Mouse (Mus musculus) hindbrain, embryonic 16.5 days (tissue): ENCODE data around the gene Prpsap2. TPM values are rescaled to one million over a fixed set of nuclear protein-coding genes. Genes with fewer than 3 reads are reported as not detected.

ENCODE experiments used
- ATAC-seq: fragments of 200-750 bp; cut with Nextera tagmentation; 2 replicates; pipeline ENCODE4 v1.8.0; 2017; ENCODE audit warnings: moderate TSS enrichment, moderate library complexity
- H3K27ac ChIP-seq: fragments of 300-500 bp; sonication (generic); 2 replicates; pipeline ENCODE4 v1.5.1; 2014; ENCODE audit warnings: low read depth, mild to moderate bottlenecking, control low read depth, low read length, moderate library complexity
- H3K27me3 ChIP-seq: fragments of 300-500 bp; sonication (generic); replicated peaks from 2 replicates; pipeline ENCODE4 v1.6.1; 2014; ENCODE audit warnings: low read length; ENCODE audit not compliant: control insufficient read depth, insufficient read depth
- H3K36me3 ChIP-seq: fragments of 300-500 bp; sonication (generic); 2 replicates; pipeline ENCODE4 v1.6.1; 2014; ENCODE audit warnings: mild to moderate bottlenecking, low read length, moderate library complexity, mixed read lengths; ENCODE audit not compliant: control insufficient read depth, insufficient read depth
- H3K4me1 ChIP-seq: fragments of 300-500 bp; sonication (generic); 2 replicates; pipeline ENCODE4 v1.6.1; 2014; ENCODE audit warnings: low read depth, low read length; ENCODE audit not compliant: control insufficient read depth, insufficient read depth
- H3K4me2 ChIP-seq: fragments of 300-500 bp; sonication (generic); 2 replicates; pipeline ENCODE4 v1.6.1; 2014; ENCODE audit warnings: mild to moderate bottlenecking, low read length, control low read depth, moderate library complexity
- H3K4me3 ChIP-seq: fragments of 300-500 bp; sonication (generic); 2 replicates; pipeline ENCODE4 v1.5.1; 2014; ENCODE audit warnings: mild to moderate bottlenecking, low read length, control low read depth, moderate library complexity
- H3K9ac ChIP-seq: fragments of 300-500 bp; sonication (generic); 2 replicates; pipeline ENCODE4 v1.6.1; 2014; ENCODE audit warnings: low read depth, mild to moderate bottlenecking, control low read depth, low read length, moderate library complexity
- H3K9me3 ChIP-seq: fragments of 300-500 bp; sonication (generic); 2 replicates; pipeline ENCODE4 v1.6.1; 2014; ENCODE audit warnings: mild to moderate bottlenecking, low read length, moderate library complexity; ENCODE audit not compliant: control insufficient read depth
- WGBS: fragments of 180-500 bp; shearing (Covaris S2); extraction: QIAGEN DNeasy Blood & Tissue Kit; methylation state at CpG from one replicate; pipeline ENCODE4 v1.1.7; 2014; 5-methylcytosine and 5-hydroxymethylcytosine counted together
- polyA plus RNA-seq: library from polyadenylated mRNA; unstranded; fragments of >200 nt; fragmentation: Nextera tagmentation; extraction: Ambion mirVana; gene quantifications from 2 replicates; pipeline ENCODE4 v1.2.1, GENCODE M21; 2015

Gene Prpsap2
- polyA plus RNA-seq, 1 experiment from 2014 or later, result 50.2 TPM

- H3K4me2 ChIP-seq, result no peak overlapping the region
- WGBS, result 97% methylated on average over 2 of the region's 2 CpGs
- H3K9me3 ChIP-seq, result no peaks in the 10 kb centered on the region
- no peak overlapping the region for H3K27ac ChIP-seq
- H3K4me3 ChIP-seq, result no peak overlapping the region
- H3K9ac ChIP-seq, result no peak overlapping the region
- H3K36me3 ChIP-seq, result no peaks in the 10 kb centered on the region
- ATAC-seq, result no peak
- H3K27me3 ChIP-seq, result no peaks in the 10 kb centered on the region
- H3K4me1 ChIP-seq, result no peaks in the 10 kb centered on the region
These were observed 56.3 kb downstream of the Prpsap2 start for GRCm38 (mm10) chr11:61705581-61705980.

- 92% methylated on average over 5 of the region's 5 CpGs for WGBS
- ATAC-seq, result no peak
- Histone ChIP-seq H3K4me2 (no peak overlapping the region), H3K9me3 (no peaks in the 10 kb centered on the region), H3K4me1 (no peaks in the 10 kb centered on the region), H3K36me3 (no peaks in the 10 kb centered on the region), H3K9ac (no peak overlapping the region), H3K27me3 (no peaks in the 10 kb centered on the region), H3K27ac (no peak overlapping the region), H3K4me3 (no peak overlapping the region)
These were observed 59.4 kb downstream of the Prpsap2 start for GRCm38 (mm10) chr11:61702494-61702893.

- 29% methylated on average over 5 of the region's 5 CpGs for WGBS
These were observed 60.2 kb downstream of the Prpsap2 start for GRCm38 (mm10) chr11:61701696-61702095.

GRCm38 (mm10) chr11:61699933-61700332, 62.0 kb downstream of the Prpsap2 start:
- no peaks in the 10 kb centered on the region for H3K9me3 ChIP-seq
- H3K4me1 ChIP-seq, result no peaks in the 10 kb centered on the region
- WGBS, result 42% methylated on average over 4 of the region's 4 CpGs
- H3K9ac ChIP-seq, result no peak overlapping the region
- no peaks in the 10 kb centered on the region for H3K27me3 ChIP-seq
- no peaks in the 10 kb centered on the region for H3K36me3 ChIP-seq
- H3K4me2 ChIP-seq, result no peak overlapping the region
- peak; percentile 24; the same call in 1 of the 2 replicates for ATAC-seq
- H3K4me3 ChIP-seq, result no peak overlapping the region
- H3K27ac ChIP-seq, result no peak overlapping the region

More at GRCm38 (mm10) chr11:61701696-61702095, 60.2 kb downstream of the Prpsap2 start:
- H3K27me3 ChIP-seq, result no peaks in the 10 kb centered on the region
- H3K27ac ChIP-seq, result no peak overlapping the region
- ATAC-seq, result no peak
- no peaks in the 10 kb centered on the region for H3K9me3 ChIP-seq
- no peaks in the 10 kb centered on the region for H3K4me1 ChIP-seq
- no peak overlapping the region for H3K9ac ChIP-seq
- H3K36me3 ChIP-seq, result no peaks in the 10 kb centered on the region
- no peak overlapping the region for H3K4me2 ChIP-seq
- no peak overlapping the region for H3K4me3 ChIP-seq

- no peaks in the 10 kb centered on the region for H3K36me3 ChIP-seq
- H3K4me2 ChIP-seq, result no peak overlapping the region
- H3K9me3 ChIP-seq, result no peaks in the 10 kb centered on the region
- no peak overlapping the region for H3K4me3 ChIP-seq
- no peak overlapping the region for H3K9ac ChIP-seq
- H3K27me3 ChIP-seq, result no peaks in the 10 kb centered on the region
- no peak for ATAC-seq
- 90% methylated on average over 5 of the region's 5 CpGs for WGBS
- H3K27ac ChIP-seq, result no peak overlapping the region
- no peaks in the 10 kb centered on the region for H3K4me1 ChIP-seq
These were observed 62.4 kb downstream of the Prpsap2 start for GRCm38 (mm10) chr11:61699460-61699859.

- Histone ChIP-seq H3K9ac (no peak overlapping the region), H3K27ac (no peak overlapping the region), H3K36me3 (no peaks in the 10 kb centered on the region), H3K4me2 (no peak overlapping the region), H3K9me3 (no peaks in the 10 kb centered on the region), H3K4me1 (no peaks in the 10 kb centered on the region), H3K27me3 (no peaks in the 10 kb centered on the region), H3K4me3 (no peak overlapping the region)
- ATAC-seq, result no peak
These were observed 63.0 kb downstream of the Prpsap2 start for GRCm38 (mm10) chr11:61698852-61699251.

GRCm38 (mm10) chr11:61692996-61693395, 68.9 kb downstream of the Prpsap2 start:
- Histone ChIP-seq H3K4me3 (no peak overlapping the region), H3K36me3 (no peaks in the 10 kb centered on the region), H3K9me3 (no peaks in the 10 kb centered on the region), H3K4me2 (no peak overlapping the region), H3K27ac (no peak overlapping the region), H3K4me1 (no peaks in the 10 kb centered on the region), H3K27me3 (no peaks in the 10 kb centered on the region), H3K9ac (no peak overlapping the region)
- no peak for ATAC-seq
- 83% methylated on average over 4 of the region's 5 CpGs for WGBS

- no peak overlapping the region for H3K4me3 ChIP-seq
- peaks cover 4% of the 10 kb centered on the region; the same call in 1 of the 2 replicates for H3K4me1 ChIP-seq
- WGBS, result 54% methylated on average over 2 of the region's 2 CpGs
- H3K9me3 ChIP-seq, result no peaks in the 10 kb centered on the region
- H3K27ac ChIP-seq, result no peak overlapping the region
- H3K4me2 ChIP-seq, result no peak overlapping the region
- no peak overlapping the region for H3K9ac ChIP-seq
- H3K36me3 ChIP-seq, result no peaks in the 10 kb centered on the region
- ATAC-seq, result no peak
- H3K27me3 ChIP-seq, result peaks cover 32% of the 10 kb centered on the region
These were observed 74.3 kb downstream of the Prpsap2 start for GRCm38 (mm10) chr11:61687595-61687994.

GRCm38 (mm10) chr11:61686906-61687453, 74.9 kb downstream of the Prpsap2 start:
- Histone ChIP-seq H3K9ac (no peak overlapping the region), H3K4me3 (no peak overlapping the region), H3K27ac (no peak overlapping the region), H3K4me1 (peaks cover 4% of the 10 kb centered on the region; the same call in 1 of the 2 replicates), H3K9me3 (no peaks in the 10 kb centered on the region), H3K36me3 (no peaks in the 10 kb centered on the region), H3K4me2 (no peak overlapping the region), H3K27me3 (peaks cover 32% of the 10 kb centered on the region)
- WGBS, result 36% methylated on average over 10 of the region's 10 CpGs
- no peak for ATAC-seq

GRCm38 (mm10) chr11:61686141-61686540, 75.7 kb downstream of the Prpsap2 start:
- Histone ChIP-seq H3K9ac (no peak overlapping the region), H3K27ac (no peak overlapping the region), H3K4me1 (peaks cover 4% of the 10 kb centered on the region; the same call in 1 of the 2 replicates), H3K4me3 (no peak overlapping the region), H3K36me3 (no peaks in the 10 kb centered on the region), H3K27me3 (peaks cover 32% of the 10 kb centered on the region), H3K4me2 (no peak overlapping the region), H3K9me3 (no peaks in the 10 kb centered on the region)
- WGBS, result 65% methylated on average over 2 of the region's 2 CpGs
- ATAC-seq, result no peak
